Mouse (Mus musculus): ENCODE data around the gene Egln1.

- TF ChIP-seq CTCF (IDR thresholded peaks at IDR 0.05 in 2 of 3, conservative IDR thresholded peaks at IDR 0.05 in 1 of 3; ENCODE audit: control insufficient read depth in 1 of 3, insufficient read depth in 1 of 3, low read depth in 2 of 3, low read length in 3 of 3, poor library complexity in 1 of 3, severe bottlenecking in 1 of 3) (no peak), SMC3 (IDR thresholded peaks at IDR 0.05; ENCODE audit: low read depth, low read length) (no peak), ETS1 (IDR thresholded peaks at IDR 0.05; ENCODE audit: low read depth, low read length) (no peak), E2F4 (IDR thresholded peaks at IDR 0.05; ENCODE audit: borderline replicate concordance, low read depth, low read length) (no peak), CHD2 (IDR thresholded peaks at IDR 0.05; ENCODE audit: low read length) (no peak), MEF2A (IDR thresholded peaks at IDR 0.05; ENCODE audit: extremely low read depth, insufficient replicate concordance, low read depth, low read length, poor library complexity, severe bottlenecking) (no peak), MAFK (IDR thresholded peaks at IDR 0.05; ENCODE audit: borderline replicate concordance, low read depth, low read length) (no peak), POLR2A (IDR thresholded peaks at IDR 0.05; ENCODE audit: control insufficient read depth in 1 of 2, insufficient read depth in 1 of 2, low read depth in 1 of 2, low read length in 2 of 2, poor library complexity in 1 of 2) (no peak), EP300 (IDR thresholded peaks at IDR 0.05; ENCODE audit: low read depth in 1 of 2, low read length in 2 of 2) (no peak), JUND (IDR thresholded peaks at IDR 0.05; ENCODE audit: low read depth, low read length) (no peak), HCFC1 (IDR thresholded peaks at IDR 0.05; ENCODE audit: low read depth, low read length) (no peak), GATA1 (IDR thresholded peaks at IDR 0.05; ENCODE audit: low read depth, low read length) (no peak)
These were observed 939 bp upstream of the Egln1 start for GRCm38 (mm10) chr8:124950069-124950456.
